Mouse (Mus musculus) kidney, embryonic 16.5 days (tissue): ENCODE measurements around the gene Ccdc13. TPM values are rescaled to one million over a fixed set of nuclear protein-coding genes. Genes with fewer than 3 reads are reported as not detected.

ENCODE experiments used
- ATAC-seq: fragments of 200-750 bp; cut with Nextera tagmentation; 2 replicates; pipeline ENCODE4 v1.8.0; 2017; ENCODE audit warnings: moderate TSS enrichment; ENCODE audit not compliant: low FRiP score, low TSS enrichment
- H3K27ac ChIP-seq: fragments of 300-500 bp; sonication (generic); 2 replicates; pipeline ENCODE4 v1.5.1; 2014; ENCODE audit warnings: low read length
- H3K27me3 ChIP-seq: fragments of 300-500 bp; sonication (generic); 2 replicates; pipeline ENCODE4 v1.6.1; 2014; ENCODE audit warnings: low read length, control low read depth, mixed read lengths; ENCODE audit not compliant: insufficient read depth
- H3K36me3 ChIP-seq: fragments of 300-500 bp; sonication (generic); 2 replicates; pipeline ENCODE4 v1.6.1; 2014; ENCODE audit warnings: low read length, control low read depth, mixed read lengths; ENCODE audit not compliant: insufficient read depth
- H3K4me1 ChIP-seq: fragments of 300-500 bp; sonication (generic); 2 replicates; pipeline ENCODE4 v1.6.1; 2014; ENCODE audit warnings: low read length, control low read depth, mixed read lengths; ENCODE audit not compliant: insufficient read depth
- H3K4me2 ChIP-seq: fragments of 300-500 bp; sonication (generic); replicated peaks from 2 replicates; pipeline ENCODE4 v1.6.1; 2014; ENCODE audit warnings: low read depth, low read length
- H3K4me3 ChIP-seq: fragments of 300-500 bp; sonication (generic); 2 replicates; pipeline ENCODE4 v1.5.1; 2014; ENCODE audit warnings: mild to moderate bottlenecking, low read length
- H3K9ac ChIP-seq: fragments of 300-500 bp; sonication (generic); replicated peaks from 2 replicates; pipeline ENCODE4 v1.6.1; 2014; ENCODE audit warnings: low read length
- H3K9me3 ChIP-seq: fragments of 300-500 bp; sonication (generic); 2 replicates; pipeline ENCODE4 v1.6.1; 2016; ENCODE audit warnings: low read length, control low read depth
- WGBS: fragments of 180-500 bp; shearing (Covaris S2); extraction: QIAGEN DNeasy Blood & Tissue Kit; methylation state at CpG from one replicate; pipeline ENCODE4 v1.1.7; 2014; 5-methylcytosine and 5-hydroxymethylcytosine counted together
- polyA plus RNA-seq: library from polyadenylated mRNA; unstranded; fragments of >200 nt; fragmentation: Nextera tagmentation; extraction: Ambion mirVana; gene quantifications from 2 replicates; pipeline ENCODE4 v1.2.1, GENCODE M21; 2015

Ccdc13 gene
- 0.58 and 0.71 TPM in 2 replicates for polyA plus RNA-seq

GRCm38 (mm10) chr9:121838829-121839621, at the start of gene Ccdc13:
Ccdc13 (minus strand) TSS chr9:121839461.
- Histone ChIP-seq H3K9me3 (peaks cover 13% of the 10 kb centered on the region), H3K27me3 (no peaks in the 10 kb centered on the region), H3K4me3 (peak within 1 kb of the TSS; percentile 61), H3K36me3 (no peaks in the 10 kb centered on the region), H3K27ac (no peak within 1 kb of the TSS), H3K4me2 (peak within 1 kb of the TSS; percentile 88), H3K4me1 (peaks cover 3% of the 10 kb centered on the region; the same call in 1 of the 2 replicates), H3K9ac (peak within 1 kb of the TSS; percentile 62)
- 3% methylated on average over 61 of the region's 61 CpGs for WGBS
- peak; percentile 94 for ATAC-seq

GRCm38 (mm10) chr9:121882015-121882457, 42.8 kb upstream of the Ccdc13 start:
- no peaks in the 10 kb centered on the region for H3K36me3 ChIP-seq
- ATAC-seq: no peak
- 0 out of 2 replicates have a peak, but pooled peaks cover 5% of the 10 kb centered on the region for H3K4me1 ChIP-seq
- no peak overlapping the region for H3K4me2 ChIP-seq
- H3K9me3 ChIP-seq: no peaks in the 10 kb centered on the region
- 42% methylated on average over 7 of the region's 7 CpGs for WGBS
- no peak overlapping the region for H3K4me3 ChIP-seq
- H3K27me3 ChIP-seq: no peaks in the 10 kb centered on the region
- no peak overlapping the region for H3K27ac ChIP-seq
- H3K9ac ChIP-seq: no peak overlapping the region

GRCm38 (mm10) chr9:121881301-121881700, 42.0 kb upstream of the Ccdc13 start:
- ATAC-seq: no peak
- 65% methylated on average over 6 of the region's 6 CpGs for WGBS
- 0 out of 2 replicates have a peak, but pooled peaks cover 5% of the 10 kb centered on the region for H3K4me1 ChIP-seq

GRCm38 (mm10) chr9:121880840-121881239, 41.6 kb upstream of the Ccdc13 start:
- no peaks in the 10 kb centered on the region for H3K9me3 ChIP-seq
- WGBS: 21% methylated on average over 14 of the region's 14 CpGs
- H3K4me1 ChIP-seq: 0 out of 2 replicates have a peak, but pooled peaks cover 5% of the 10 kb centered on the region
- no peaks in the 10 kb centered on the region for H3K36me3 ChIP-seq
- no peak overlapping the region for H3K27ac ChIP-seq
- no peak overlapping the region for H3K4me3 ChIP-seq
- H3K27me3 ChIP-seq: no peaks in the 10 kb centered on the region
- peak overlapping the region; percentile 35 for H3K4me2 ChIP-seq
- H3K9ac ChIP-seq: no peak overlapping the region
- 0 out of 2 replicates have a peak, but pooled peaks have one; percentile 27 for ATAC-seq

More at GRCm38 (mm10) chr9:121881301-121881700, 42.0 kb upstream of the Ccdc13 start:
- H3K4me2 ChIP-seq: no peak overlapping the region
- no peaks in the 10 kb centered on the region for H3K36me3 ChIP-seq
- no peak overlapping the region for H3K27ac ChIP-seq
- H3K9me3 ChIP-seq: no peaks in the 10 kb centered on the region
- H3K4me3 ChIP-seq: no peak overlapping the region
- no peak overlapping the region for H3K9ac ChIP-seq
- no peaks in the 10 kb centered on the region for H3K27me3 ChIP-seq

- no peaks in the 10 kb centered on the region for H3K36me3 ChIP-seq
- no peak overlapping the region for H3K4me2 ChIP-seq
- H3K4me1 ChIP-seq: 0 out of 2 replicates have a peak, but pooled peaks cover 5% of the 10 kb centered on the region
- no peak overlapping the region for H3K4me3 ChIP-seq
- 7% methylated on average over 3 of the region's 3 CpGs for WGBS
- no peaks in the 10 kb centered on the region for H3K9me3 ChIP-seq
- no peak overlapping the region for H3K27ac ChIP-seq
- H3K9ac ChIP-seq: no peak overlapping the region
- no peaks in the 10 kb centered on the region for H3K27me3 ChIP-seq
- no peak for ATAC-seq
Measured at GRCm38 (mm10) chr9:121877052-121877740, 37.9 kb upstream of the Ccdc13 start.

- Histone ChIP-seq H3K4me3 (no peak overlapping the region), H3K27me3 (no peaks in the 10 kb centered on the region), H3K36me3 (no peaks in the 10 kb centered on the region), H3K4me2 (no peak overlapping the region), H3K9ac (no peak overlapping the region), H3K9me3 (no peaks in the 10 kb centered on the region), H3K4me1 (0 out of 2 replicates have a peak, but pooled peaks cover 2% of the 10 kb centered on the region), H3K27ac (no peak overlapping the region)
- ATAC-seq: no peak
Measured at GRCm38 (mm10) chr9:121873578-121873977, 34.3 kb upstream of the Ccdc13 start.

GRCm38 (mm10) chr9:121872062-121872683, 32.9 kb upstream of the Ccdc13 start:
- Histone ChIP-seq H3K9me3 (no peaks in the 10 kb centered on the region), H3K36me3 (no peaks in the 10 kb centered on the region), H3K27me3 (no peaks in the 10 kb centered on the region), H3K9ac (no peak overlapping the region), H3K27ac (no peak overlapping the region), H3K4me2 (no peak overlapping the region), H3K4me3 (no peak overlapping the region), H3K4me1 (0 out of 2 replicates have a peak, but pooled peaks cover 6% of the 10 kb centered on the region)
- no peak for ATAC-seq
- WGBS: 76% methylated on average over 2 of the region's 2 CpGs

- WGBS: 45% methylated on average over 4 of the region's 4 CpGs
Measured at GRCm38 (mm10) chr9:121869973-121870515, 30.8 kb upstream of the Ccdc13 start.

GRCm38 (mm10) chr9:121869432-121869831, 30.2 kb upstream of the Ccdc13 start:
- ATAC-seq: no peak
- WGBS: 80% methylated on average over 5 of the region's 5 CpGs

More at GRCm38 (mm10) chr9:121869973-121870515, 30.8 kb upstream of the Ccdc13 start:
- no peak overlapping the region for H3K27ac ChIP-seq
- no peak overlapping the region for H3K4me3 ChIP-seq
- H3K4me2 ChIP-seq: no peak overlapping the region
- H3K36me3 ChIP-seq: no peaks in the 10 kb centered on the region
- 0 out of 2 replicates have a peak, but pooled peaks cover 6% of the 10 kb centered on the region for H3K4me1 ChIP-seq
- no peak overlapping the region for H3K9ac ChIP-seq
- H3K27me3 ChIP-seq: no peaks in the 10 kb centered on the region
- no peaks in the 10 kb centered on the region for H3K9me3 ChIP-seq
- no peak for ATAC-seq

More at GRCm38 (mm10) chr9:121869432-121869831, 30.2 kb upstream of the Ccdc13 start:
- Histone ChIP-seq H3K4me3 (no peak overlapping the region), H3K9ac (no peak overlapping the region), H3K4me2 (no peak overlapping the region), H3K27me3 (no peaks in the 10 kb centered on the region), H3K36me3 (no peaks in the 10 kb centered on the region), H3K4me1 (0 out of 2 replicates have a peak, but pooled peaks cover 6% of the 10 kb centered on the region), H3K9me3 (no peaks in the 10 kb centered on the region), H3K27ac (no peak overlapping the region)
